Mouse (Mus musculus): Measurements from ENCODE around the gene Adpgk.
A peak's percentile ranks its signal among the peaks of the same experiment; 100 is the strongest.

DNA sequence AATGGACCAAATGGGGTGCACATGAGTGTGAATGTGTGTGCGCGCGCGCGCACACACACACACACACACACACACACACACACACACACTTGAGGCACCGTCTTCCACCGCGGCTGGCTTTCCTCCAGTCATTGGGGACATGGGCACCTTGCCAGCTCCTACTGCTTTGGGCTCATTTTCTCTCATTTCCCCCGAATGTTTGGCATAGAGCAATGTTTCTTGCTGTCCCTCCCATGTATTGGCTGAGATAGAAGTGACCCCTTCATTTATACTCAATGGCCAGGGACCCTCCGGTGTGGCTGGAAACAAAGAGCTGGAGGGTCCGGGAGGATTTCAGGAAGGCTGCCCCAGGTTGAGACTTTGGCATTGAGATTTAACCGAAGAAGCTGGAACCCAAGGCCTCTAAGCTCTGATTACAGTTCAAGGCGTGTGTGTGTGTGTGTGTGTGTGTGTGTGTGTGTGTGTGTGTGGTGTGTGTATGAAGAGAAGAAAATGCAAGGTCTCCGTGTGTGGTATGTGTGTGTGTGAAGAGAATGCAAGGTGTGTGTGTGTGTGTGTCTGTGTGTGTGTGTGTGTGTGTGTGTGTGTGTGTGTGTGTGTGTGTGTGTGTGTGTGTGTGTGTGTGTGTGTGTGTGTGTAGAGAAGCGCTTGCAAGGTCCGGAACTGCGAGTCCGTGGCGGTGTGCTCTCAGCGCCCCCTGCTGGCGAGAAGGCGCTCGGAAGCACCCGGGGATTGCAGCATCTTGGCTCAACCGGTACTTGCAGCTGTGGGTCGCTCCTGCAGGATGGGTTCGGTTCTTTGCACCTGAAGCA lies 9.3 kb upstream of the Adpgk start:
- peak; percentile 79 for TF ChIP-seq CTCF (IDR thresholded peaks at IDR 0.05; ENCODE audit: control insufficient read depth, insufficient read depth, low read length)
- TF ChIP-seq POLR2A (IDR thresholded peaks at IDR 0.05; ENCODE audit: borderline replicate concordance, control insufficient read depth, low read depth, low read length), result no peak; the same call in 1 of the 2 replicates
